Mouse (Mus musculus): ENCODE measurements around the gene Ago4. TPM values are rescaled to one million over a fixed set of nuclear protein-coding genes. Genes with fewer than 3 reads are reported as not detected.

The Ago4 gene
- polyA plus RNA-seq, 1 experiment from 2014 or later: 10.9 TPM

GRCm38 (mm10) chr4:126509072-126509471, 24.2 kb downstream of the Ago4 start:
- H3K4me3 ChIP-seq: no peak overlapping the region
- no peak overlapping the region for H3K9ac ChIP-seq
- ATAC-seq (replicated peaks): no peak
- 86% methylated on average over 2 of the region's 2 CpGs for WGBS
- H3K27me3 ChIP-seq (replicated peaks): no peaks in the 10 kb centered on the region
- H3K9me3 ChIP-seq: no peaks in the 10 kb centered on the region
- H3K36me3 ChIP-seq (replicated peaks): peaks cover 48% of the 10 kb centered on the region; the same call in 1 of the 2 replicates
- H3K27ac ChIP-seq: no peak overlapping the region
- no peak overlapping the region for H3K4me2 ChIP-seq
- no peaks in the 10 kb centered on the region for H3K4me1 ChIP-seq

GRCm38 (mm10) chr4:126508110-126508899, 25.0 kb downstream of the Ago4 start:
- WGBS: 76% methylated on average over 14 of the region's 14 CpGs
- H3K27me3 ChIP-seq (replicated peaks): no peaks in the 10 kb centered on the region
- no peak overlapping the region for H3K27ac ChIP-seq
- ATAC-seq (replicated peaks): no peak
- no peaks in the 10 kb centered on the region for H3K9me3 ChIP-seq
- H3K4me3 ChIP-seq: no peak overlapping the region
- H3K4me2 ChIP-seq: no peak overlapping the region
- peaks cover 46% of the 10 kb centered on the region; the same call in 1 of the 2 replicates for H3K36me3 ChIP-seq (replicated peaks)
- no peaks in the 10 kb centered on the region for H3K4me1 ChIP-seq
- H3K9ac ChIP-seq: no peak overlapping the region

GRCm38 (mm10) chr4:126502977-126503309, 30.3 kb downstream of the Ago4 start:
- no peak for ATAC-seq (replicated peaks)
- Histone ChIP-seq H3K27ac (no peak overlapping the region), H3K9me3 (no peaks in the 10 kb centered on the region), H3K4me2 (no peak overlapping the region), H3K27me3 (replicated peaks) (no peaks in the 10 kb centered on the region), H3K4me1 (no peaks in the 10 kb centered on the region), H3K9ac (no peak overlapping the region), H3K36me3 (replicated peaks) (peaks cover 26% of the 10 kb centered on the region; the same call in 1 of the 2 replicates), H3K4me3 (no peak overlapping the region)
- WGBS: 56% methylated on average over 8 of the region's 8 CpGs

GRCm38 (mm10) chr4:126502141-126502976, 30.9 kb downstream of the Ago4 start:
- H3K9me3 ChIP-seq: no peaks in the 10 kb centered on the region
- peaks cover 23% of the 10 kb centered on the region; the same call in 1 of the 2 replicates for H3K36me3 ChIP-seq (replicated peaks)
- no peak for ATAC-seq (replicated peaks)
- no peaks in the 10 kb centered on the region for H3K4me1 ChIP-seq
- H3K9ac ChIP-seq: no peak overlapping the region
- no peaks in the 10 kb centered on the region for H3K27me3 ChIP-seq (replicated peaks)
- H3K27ac ChIP-seq: no peak overlapping the region
- H3K4me2 ChIP-seq: no peak overlapping the region
- H3K4me3 ChIP-seq: no peak overlapping the region
- WGBS: 68% methylated on average over 6 of the region's 6 CpGs

- no peak for ATAC-seq (replicated peaks)
- 98% methylated on average over 1 of the region's 1 CpGs for WGBS
- no peak overlapping the region for H3K9ac ChIP-seq
- H3K27me3 ChIP-seq (replicated peaks): no peaks in the 10 kb centered on the region
- H3K9me3 ChIP-seq: no peaks in the 10 kb centered on the region
- peaks cover 10% of the 10 kb centered on the region; the same call in 1 of the 2 replicates for H3K36me3 ChIP-seq (replicated peaks)
- no peak overlapping the region for H3K4me3 ChIP-seq
- H3K27ac ChIP-seq: no peak overlapping the region
- H3K4me2 ChIP-seq: no peak overlapping the region
- H3K4me1 ChIP-seq: no peaks in the 10 kb centered on the region
These were observed 34.7 kb downstream of the Ago4 start for GRCm38 (mm10) chr4:126498601-126499000.

GRCm38 (mm10) chr4:126496963-126497362, 36.3 kb downstream of the Ago4 start:
- WGBS: 90% methylated on average over 2 of the region's 2 CpGs
- Histone ChIP-seq H3K4me2 (no peak overlapping the region), H3K9me3 (no peaks in the 10 kb centered on the region), H3K9ac (no peak overlapping the region), H3K27ac (no peak overlapping the region), H3K4me3 (no peak overlapping the region), H3K27me3 (replicated peaks) (no peaks in the 10 kb centered on the region), H3K36me3 (replicated peaks) (peaks cover 13% of the 10 kb centered on the region), H3K4me1 (no peaks in the 10 kb centered on the region)
- ATAC-seq (replicated peaks): no peak

- Histone ChIP-seq H3K4me2 (no peak overlapping the region), H3K9me3 (no peaks in the 10 kb centered on the region), H3K27me3 (replicated peaks) (no peaks in the 10 kb centered on the region), H3K36me3 (replicated peaks) (peaks cover 13% of the 10 kb centered on the region), H3K27ac (no peak overlapping the region), H3K4me3 (no peak overlapping the region), H3K9ac (no peak overlapping the region), H3K4me1 (no peaks in the 10 kb centered on the region)
- 81% methylated on average over 5 of the region's 5 CpGs for WGBS
- no peak for ATAC-seq (replicated peaks)
These were observed 37.1 kb downstream of the Ago4 start for GRCm38 (mm10) chr4:126495942-126496790.

- Histone ChIP-seq H3K27ac (no peak overlapping the region), H3K36me3 (replicated peaks) (peaks cover 20% of the 10 kb centered on the region), H3K27me3 (replicated peaks) (no peaks in the 10 kb centered on the region), H3K4me2 (no peak overlapping the region), H3K4me3 (no peak overlapping the region), H3K9ac (no peak overlapping the region), H3K4me1 (no peaks in the 10 kb centered on the region), H3K9me3 (no peaks in the 10 kb centered on the region)
- 60% methylated on average over 5 of the region's 5 CpGs for WGBS
- ATAC-seq (replicated peaks): no peak
These were observed 37.8 kb downstream of the Ago4 start for GRCm38 (mm10) chr4:126495453-126495852.

DNA sequence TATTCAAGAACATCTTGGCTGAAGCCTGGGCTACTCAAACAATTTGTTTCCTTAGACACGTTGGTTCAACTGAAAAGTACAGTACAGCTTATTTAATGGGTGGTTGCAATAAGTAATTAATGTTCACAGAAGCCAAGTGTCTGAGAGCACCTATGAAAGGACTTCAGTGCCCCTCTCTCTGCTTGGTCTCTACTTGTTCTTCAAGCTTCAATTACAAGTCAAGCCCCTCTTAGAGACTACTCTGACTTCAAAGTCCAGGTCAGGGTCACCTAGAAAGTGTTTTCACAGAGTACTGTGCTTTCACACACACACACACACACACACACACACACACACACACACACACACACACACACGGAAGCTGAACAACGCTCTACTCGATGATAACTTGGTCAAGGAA, 39.9 kb downstream of the Ago4 start:
- Histone ChIP-seq H3K27me3 (replicated peaks) (no peaks in the 10 kb centered on the region), H3K4me2 (no peak overlapping the region), H3K9me3 (no peaks in the 10 kb centered on the region), H3K36me3 (replicated peaks) (peaks cover 20% of the 10 kb centered on the region), H3K4me1 (no peaks in the 10 kb centered on the region), H3K4me3 (no peak overlapping the region), H3K9ac (no peak overlapping the region), H3K27ac (no peak overlapping the region)
- 89% methylated on average over 4 of the region's 4 CpGs for WGBS
- ATAC-seq (replicated peaks): no peak

DNA sequence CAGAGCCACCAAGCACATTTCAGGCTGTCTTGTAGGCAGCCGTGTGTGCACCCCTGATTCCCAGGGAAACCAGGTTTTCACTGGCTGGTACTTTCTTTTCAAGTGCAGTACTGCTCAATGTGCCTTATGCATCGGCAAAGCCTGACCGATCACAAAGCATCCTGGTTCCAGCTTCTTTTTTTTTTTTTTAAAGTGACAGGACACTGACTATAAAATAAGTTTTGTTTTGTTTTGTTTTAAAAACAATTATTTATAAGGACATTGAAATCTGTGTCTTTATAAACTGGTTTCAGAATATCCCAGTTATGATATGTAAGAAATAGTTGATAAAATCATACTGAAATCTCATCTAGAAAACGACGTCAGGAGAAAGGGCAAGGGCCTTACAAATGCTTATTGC, 41.3 kb downstream of the Ago4 start:
- H3K9ac ChIP-seq: no peak overlapping the region
- no peak overlapping the region for H3K4me2 ChIP-seq
- no peaks in the 10 kb centered on the region for H3K9me3 ChIP-seq
- peaks cover 19% of the 10 kb centered on the region for H3K36me3 ChIP-seq (replicated peaks)
- no peak overlapping the region for H3K4me3 ChIP-seq
- no peak for ATAC-seq (replicated peaks)
- H3K27me3 ChIP-seq (replicated peaks): no peaks in the 10 kb centered on the region
- no peak overlapping the region for H3K27ac ChIP-seq
- no peaks in the 10 kb centered on the region for H3K4me1 ChIP-seq
- 43% methylated on average over 5 of the region's 5 CpGs for WGBS

DNA sequence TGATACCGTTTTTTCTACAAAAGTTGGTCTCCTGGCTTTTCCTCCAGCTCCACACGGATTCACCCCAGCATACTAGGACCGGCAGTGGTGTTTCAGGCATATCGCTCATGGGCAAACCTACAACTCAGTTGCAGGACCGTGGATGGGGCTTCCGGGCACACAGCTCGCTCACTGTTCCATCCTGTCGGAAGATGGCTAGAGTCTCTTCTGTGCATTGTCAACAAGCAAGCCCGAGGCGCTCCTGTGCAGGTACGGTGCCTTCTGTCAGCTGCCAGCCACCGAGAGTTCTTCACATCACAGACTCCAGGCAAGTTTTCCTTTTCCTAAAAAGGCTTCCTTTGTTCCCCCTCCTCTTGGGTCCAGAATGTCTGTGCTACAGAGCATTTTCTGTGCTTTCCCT, 42.5 kb downstream of the Ago4 start:
- H3K9ac ChIP-seq: no peak overlapping the region
- H3K9me3 ChIP-seq: no peaks in the 10 kb centered on the region
- no peaks in the 10 kb centered on the region for H3K27me3 ChIP-seq (replicated peaks)
- WGBS: 83% methylated on average over 12 of the region's 12 CpGs
- no peak for ATAC-seq (replicated peaks)
- H3K27ac ChIP-seq: no peak overlapping the region
- H3K4me2 ChIP-seq: no peak overlapping the region
- no peaks in the 10 kb centered on the region for H3K4me1 ChIP-seq
- no peak overlapping the region for H3K4me3 ChIP-seq
- H3K36me3 ChIP-seq (replicated peaks): peaks cover 14% of the 10 kb centered on the region; the same call in 1 of the 2 replicates

- WGBS: 91% methylated on average over 5 of the region's 5 CpGs
- no peak overlapping the region for H3K9ac ChIP-seq
- peaks cover 14% of the 10 kb centered on the region; the same call in 1 of the 2 replicates for H3K36me3 ChIP-seq (replicated peaks)
- H3K27me3 ChIP-seq (replicated peaks): no peaks in the 10 kb centered on the region
- H3K4me3 ChIP-seq: no peak overlapping the region
- no peaks in the 10 kb centered on the region for H3K4me1 ChIP-seq
- no peak overlapping the region for H3K4me2 ChIP-seq
- H3K27ac ChIP-seq: no peak overlapping the region
- no peak for ATAC-seq (replicated peaks)
- no peaks in the 10 kb centered on the region for H3K9me3 ChIP-seq
These were observed 43.5 kb downstream of the Ago4 start for GRCm38 (mm10) chr4:126489811-126490210.
